Mouse (Mus musculus): ENCODE results near the gene Exoc4.

The Exoc4 gene

GRCm38 (mm10) chr6:33930087-33930945, 681.4 kb downstream of the Exoc4 start:
- DNase-seq (ENCODE audit: low read depth), result no peak

GRCm38 (mm10) chr6:33937906-33938305, 689.0 kb downstream of the Exoc4 start:
- DNase-seq (ENCODE audit: low read depth), result no peak

GRCm38 (mm10) chr6:33939169-33939568, 690.3 kb downstream of the Exoc4 start:
- no peak for DNase-seq (ENCODE audit: low read depth)

DNA sequence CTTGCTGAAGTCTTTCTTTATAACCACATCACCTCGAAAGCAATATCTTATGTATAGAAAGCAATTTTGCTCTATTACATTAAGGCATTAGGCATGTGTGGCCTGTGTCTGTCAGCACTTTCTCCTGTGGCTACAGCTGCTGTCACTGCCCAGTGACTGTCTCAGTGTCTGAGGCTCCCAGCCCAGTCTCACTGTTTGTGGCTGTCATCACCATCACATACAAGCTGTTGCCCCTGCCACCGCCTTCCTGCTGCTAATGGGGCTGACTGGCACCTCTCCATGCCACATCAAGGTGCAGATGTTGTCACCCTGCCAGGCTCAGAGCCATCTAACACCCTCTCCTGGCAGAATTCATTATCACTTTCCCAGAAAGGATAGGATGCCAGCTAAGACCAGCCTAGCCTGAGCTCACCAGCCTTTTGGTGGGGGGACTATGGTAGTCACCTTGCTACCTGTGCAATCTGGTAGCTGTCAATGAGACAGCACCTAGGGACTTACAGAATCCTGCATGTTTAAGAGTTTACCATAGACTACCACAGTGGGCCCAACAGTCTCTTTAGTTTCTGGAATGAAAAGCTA, 698.1 kb downstream of the Exoc4 start:
- no peak for DNase-seq (ENCODE audit: low read depth)

GRCm38 (mm10) chr6:33950113-33950512, 701.2 kb downstream of the Exoc4 start:
- DNase-seq (ENCODE audit: low read depth), result no peak

DNA sequence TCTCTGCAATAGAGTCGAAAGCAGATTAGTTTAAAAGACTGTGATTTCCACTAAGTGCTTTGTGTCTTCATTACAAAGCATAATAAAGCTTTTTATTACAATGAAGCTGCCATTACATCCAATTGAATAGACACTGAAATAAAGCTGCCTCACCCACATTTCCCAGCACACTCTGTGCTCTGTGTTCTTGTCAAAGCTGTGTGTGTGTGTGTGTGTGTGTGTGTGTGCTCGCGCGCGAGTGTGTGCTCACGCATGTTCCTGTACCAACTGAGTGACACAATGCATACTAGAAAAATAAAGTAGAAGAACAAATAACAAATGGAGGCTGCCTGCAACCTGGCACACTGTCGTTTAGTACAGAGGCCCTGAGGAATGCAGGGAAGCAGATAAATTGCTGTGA, 706.6 kb downstream of the Exoc4 start:
- DNase-seq (ENCODE audit: low read depth), result no peak

DNA sequence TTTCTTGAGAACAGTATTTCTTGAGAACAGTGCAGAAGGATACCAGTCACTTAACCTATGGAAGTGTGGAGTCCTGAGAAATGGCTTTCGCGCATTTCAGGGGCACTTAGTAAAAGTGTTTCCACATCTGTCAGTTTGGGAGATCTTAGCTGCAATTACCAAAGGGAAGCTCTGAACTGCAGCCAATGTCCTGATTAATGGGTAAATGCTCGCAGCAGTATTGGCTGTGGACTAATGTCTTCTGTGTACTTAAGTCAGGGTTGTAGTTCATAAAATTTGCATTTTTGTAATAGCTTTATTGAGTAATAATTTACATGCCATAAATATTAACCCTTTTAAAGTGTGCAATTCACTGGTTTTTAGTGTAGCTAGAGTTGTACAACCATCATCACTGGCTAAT, 709.4 kb downstream of the Exoc4 start:
- no peak for DNase-seq (ENCODE audit: low read depth)

GRCm38 (mm10) chr6:33960766-33961165, 711.9 kb downstream of the Exoc4 start:
- no peak for DNase-seq (ENCODE audit: low read depth)

GRCm38 (mm10) chr6:33963092-33963491, 714.2 kb downstream of the Exoc4 start:
- DNase-seq (ENCODE audit: low read depth), result no peak

- DNase-seq (ENCODE audit: low read depth), result peak; percentile 11
These were observed 716.7 kb downstream of the Exoc4 start for GRCm38 (mm10) chr6:33965571-33965970.

- DNase-seq (ENCODE audit: low read depth), result no peak
These were observed 719.9 kb downstream of the Exoc4 start for GRCm38 (mm10) chr6:33968746-33969145.

DNA sequence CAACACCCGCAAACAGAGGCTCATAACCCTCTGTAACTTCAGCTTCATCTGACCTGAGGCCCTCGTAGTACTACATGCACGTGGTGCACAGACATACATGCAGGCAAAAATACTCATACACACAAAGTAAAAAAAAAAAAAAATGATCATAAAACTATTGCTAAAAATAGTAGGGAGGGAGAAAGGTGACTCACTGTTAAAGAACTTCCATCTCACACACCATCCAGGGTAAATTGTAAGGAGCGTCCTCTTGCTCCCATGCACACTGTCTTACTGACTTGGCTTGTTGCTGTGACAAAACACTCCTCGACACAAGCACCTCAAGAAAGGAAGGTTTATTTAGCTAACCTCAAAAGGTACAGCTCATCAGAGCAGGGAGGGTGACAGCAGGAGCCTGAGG, 723.9 kb downstream of the Exoc4 start:
- DNase-seq (ENCODE audit: low read depth), result no peak

- no peak for DNase-seq (ENCODE audit: low read depth)
These were observed 727.7 kb downstream of the Exoc4 start for GRCm38 (mm10) chr6:33976576-33976975.

DNA sequence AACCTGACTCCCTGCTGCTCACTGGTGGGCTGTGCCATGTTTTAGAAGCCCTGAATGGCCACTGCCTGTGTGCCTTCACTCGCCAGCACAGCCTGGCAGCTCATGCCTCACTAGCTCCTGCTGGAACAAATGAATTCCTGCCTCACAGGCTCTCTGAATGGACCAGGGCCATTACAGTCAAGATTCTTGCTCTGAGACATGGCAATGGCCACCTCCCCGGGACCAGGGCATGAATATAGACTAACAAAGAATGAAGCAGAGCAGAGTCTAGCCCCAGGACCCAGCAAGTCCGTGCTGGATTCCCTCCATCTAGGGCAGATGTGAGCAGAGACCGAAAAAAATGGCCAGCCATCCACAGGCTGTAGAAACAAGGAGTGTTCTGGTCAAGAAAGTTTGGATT, 728.6 kb downstream of the Exoc4 start:
- no peak for DNase-seq (ENCODE audit: low read depth)

DNA sequence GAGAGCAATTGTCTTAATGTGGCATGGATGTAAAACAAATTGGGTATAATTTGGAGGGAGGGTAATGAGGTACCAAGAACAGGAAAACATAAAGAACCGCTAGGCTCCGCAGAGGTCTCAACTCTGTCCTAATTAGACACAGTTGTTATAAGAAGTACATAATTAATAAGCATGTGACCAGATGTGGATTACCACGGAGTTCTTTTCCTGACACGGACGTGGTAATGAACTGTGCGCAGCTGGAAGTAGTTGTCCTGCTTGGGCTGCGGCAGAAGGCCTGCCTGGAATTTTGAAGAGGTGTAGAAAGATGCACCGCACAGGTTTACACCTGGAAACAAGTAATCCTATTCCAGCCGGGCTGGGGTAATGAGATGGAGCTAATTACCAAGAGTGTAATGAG, 729.0 kb downstream of the Exoc4 start:
- DNase-seq (ENCODE audit: low read depth), result no peak

DNA sequence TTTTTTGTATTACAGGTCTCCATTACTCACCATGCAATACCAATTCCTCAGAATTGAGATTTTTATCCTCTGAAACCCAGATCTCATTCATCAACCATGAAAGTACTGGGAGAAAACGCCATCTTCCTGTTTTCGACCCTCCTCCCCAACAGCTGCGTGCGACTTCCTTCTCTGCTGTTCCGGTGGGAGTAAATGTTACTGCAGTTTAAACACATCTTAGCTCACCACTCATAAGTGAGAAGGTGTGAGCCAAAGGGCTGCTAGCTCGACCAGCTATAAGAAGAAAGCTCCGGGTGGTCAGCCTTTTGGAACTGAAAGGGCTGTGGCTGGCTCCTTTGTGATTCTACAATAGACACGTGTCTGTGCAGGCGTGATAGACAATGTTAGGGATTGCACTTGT, 733.8 kb downstream of the Exoc4 start:
- DNase-seq (ENCODE audit: low read depth), result no peak

DNA sequence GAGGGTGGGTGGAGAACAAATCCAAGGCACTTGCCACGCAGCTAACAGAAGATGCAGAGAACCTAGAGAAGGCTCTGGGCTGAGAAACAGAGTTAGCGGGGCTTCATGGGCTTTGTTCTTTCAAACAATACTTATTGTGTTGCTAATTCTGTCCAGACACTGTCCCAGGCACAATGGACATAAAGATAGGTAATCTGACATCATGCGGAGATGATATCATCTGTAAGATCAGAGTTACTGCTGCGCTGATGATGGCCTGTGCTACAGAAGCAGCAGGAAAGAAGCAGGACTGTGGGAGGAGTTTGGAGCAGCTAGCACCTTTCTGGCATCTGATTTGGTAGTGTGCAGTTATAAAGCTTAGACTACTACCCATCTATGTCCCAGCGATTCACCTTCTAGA, 738.2 kb downstream of the Exoc4 start:
- no peak for DNase-seq (ENCODE audit: low read depth)

DNA sequence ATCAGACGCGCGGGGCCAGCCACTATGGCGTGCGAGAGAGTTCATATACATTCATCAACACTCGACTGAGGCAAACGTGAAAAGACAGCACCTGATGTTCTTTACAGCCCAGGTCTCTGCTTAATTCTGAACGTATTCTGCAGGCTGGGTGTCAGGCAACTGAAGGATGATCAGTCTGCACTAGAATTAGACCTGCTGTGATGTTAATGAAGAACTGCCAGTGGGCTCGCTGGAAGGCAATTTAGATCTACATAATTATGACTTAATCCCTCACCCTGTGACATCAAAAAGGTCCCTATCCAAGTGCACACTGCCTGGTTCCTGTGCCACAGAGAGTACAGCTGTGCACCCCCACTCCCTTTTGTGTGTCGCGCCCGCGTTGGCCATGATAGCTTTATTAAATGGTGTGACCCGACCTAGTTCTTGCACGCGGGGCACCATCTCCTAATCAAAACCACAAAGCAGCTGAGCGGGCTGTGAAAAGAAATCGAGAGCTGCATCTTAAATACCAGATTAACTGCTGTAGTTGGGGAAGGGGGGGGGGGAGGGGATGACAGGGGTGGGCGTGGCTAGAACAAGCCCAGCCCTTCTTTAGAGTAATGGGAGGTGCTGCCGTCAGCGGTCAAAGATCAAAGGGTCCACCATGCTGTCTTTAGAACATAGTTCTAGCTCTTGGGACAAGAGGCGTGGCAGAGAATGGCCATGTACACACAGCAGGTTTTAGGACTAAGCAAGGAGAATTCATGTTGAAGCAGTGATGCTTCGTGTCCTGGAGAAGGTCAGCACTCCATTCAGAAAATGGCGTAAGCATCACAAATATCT, 743.5 kb downstream of the Exoc4 start:
- DNase-seq (ENCODE audit: low read depth), result no peak

DNA sequence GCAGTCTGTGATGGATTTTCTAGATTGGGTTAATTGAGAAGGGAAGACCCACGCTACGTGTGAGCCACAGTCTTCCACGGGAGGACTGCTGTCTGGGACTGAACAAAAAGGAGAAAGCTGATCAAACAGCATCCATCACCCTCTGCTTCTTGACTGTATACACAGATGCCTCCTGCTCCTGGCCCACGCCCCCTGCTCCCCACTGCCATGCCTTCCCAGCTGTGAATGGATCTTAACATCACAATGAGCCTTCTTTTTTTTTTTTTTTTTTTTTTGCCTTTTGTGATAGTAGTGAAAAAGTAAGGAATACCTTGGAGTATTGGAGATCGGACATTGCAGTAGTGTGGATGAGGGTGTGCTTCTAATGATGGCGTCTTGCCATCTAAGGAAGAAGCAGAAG, 745.0 kb downstream of the Exoc4 start:
- no peak for DNase-seq (ENCODE audit: low read depth)

- no peak for DNase-seq (ENCODE audit: low read depth)
These were observed 749.7 kb downstream of the Exoc4 start for GRCm38 (mm10) chr6:33998590-33998989.

DNA sequence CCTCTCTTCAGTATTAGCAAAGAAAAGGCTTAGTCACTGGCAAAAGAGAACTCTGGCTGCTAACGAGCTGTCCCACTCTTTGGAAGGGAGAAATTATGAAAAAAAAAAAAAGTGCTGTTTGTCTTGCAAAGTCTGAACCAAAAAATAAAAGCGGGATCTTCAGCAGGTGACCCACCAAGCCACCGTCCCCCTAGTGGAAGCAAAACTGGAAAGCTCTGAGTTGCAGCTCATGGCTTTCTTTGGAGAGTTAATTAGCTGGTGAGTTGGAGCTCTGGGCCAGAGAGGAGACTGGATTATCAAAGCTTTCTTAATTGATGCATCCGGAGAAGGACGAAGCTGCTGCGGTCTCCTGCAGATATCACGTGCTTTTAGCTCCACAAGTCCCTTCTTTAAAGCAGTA, 750.6 kb downstream of the Exoc4 start:
- DNase-seq (ENCODE audit: low read depth), result no peak

- no peak for DNase-seq (ENCODE audit: low read depth)
These were observed 751.8 kb downstream of the Exoc4 start for GRCm38 (mm10) chr6:34000644-34001043.

- no peak for DNase-seq (ENCODE audit: low read depth)
These were observed 754.1 kb downstream of the Exoc4 start for GRCm38 (mm10) chr6:34003033-34003432.

Measured in fibroblast of lung, adult 2 months (primary cell).